Mouse (Mus musculus): Measurements from ENCODE around the gene Gm44503. TPM values are rescaled to one million over a fixed set of nuclear protein-coding genes. Genes with fewer than 3 reads are reported as not detected.

Gm44503 gene
- total and polyA plus RNA-seq, 3 experiments = 0.04 TPM; not detected in 2

GRCm38 (mm10) chr9:72992576-72992975 lies 33.9 kb downstream of the Gm44503 start:
- TF ChIP-seq TAL1 (conservative IDR thresholded peaks at IDR 0.05; ENCODE audit: low read depth, low read length) = no peak
- TF ChIP-seq GATA1 (IDR thresholded peaks at IDR 0.05; ENCODE audit: borderline replicate concordance, low read length) = no peak
- TF ChIP-seq CTCF (IDR thresholded peaks at IDR 0.05; ENCODE audit: low read depth, low read length) = no peak
- TF ChIP-seq GATA2 (IDR thresholded peaks at IDR 0.05; ENCODE audit: borderline replicate concordance, low read depth, low read length) = no peak
- TF ChIP-seq POLR2AphosphoS5 (IDR thresholded peaks at IDR 0.05; ENCODE audit: insufficient replicate concordance, low read depth, low read length) = no peak
- no peaks in the 10 kb centered on the region for H3K9me3 ChIP-seq (replicated peaks)
- H3K27me3 ChIP-seq (ENCODE audit: insufficient read depth, low read length) = no peaks in the 10 kb centered on the region
- H3K4me3 ChIP-seq (ENCODE audit: low read depth, low read length) = no peak overlapping the region
- H3K36me3 ChIP-seq (replicated peaks) = peaks cover under 1% of the 10 kb centered on the region
- ATAC-seq (ENCODE audit: extremely low read depth, insufficient number of reproducible peaks, low FRiP score, poor library complexity, severe bottlenecking) = no peak
- H3K4me1 ChIP-seq (ENCODE audit: insufficient read depth, low read depth, low read length) = peaks cover 2% of the 10 kb centered on the region; the same call in 1 of the 2 replicates
- DNase-seq (ENCODE audit: low spot score) = no peak

- peaks cover 9% of the 10 kb centered on the region for H3K36me3 ChIP-seq (replicated peaks)
- no peak for DNase-seq (ENCODE audit: low spot score)
These were observed 37.5 kb downstream of the Gm44503 start for GRCm38 (mm10) chr9:72996167-72996566.

GRCm38 (mm10) chr9:72996806-72997205 lies 38.2 kb downstream of the Gm44503 start:
- no peaks in the 10 kb centered on the region for H3K4me1 ChIP-seq (ENCODE audit: insufficient read depth, low read depth, low read length)
- H3K27me3 ChIP-seq (ENCODE audit: insufficient read depth, low read length) = no peaks in the 10 kb centered on the region
- no peak for TF ChIP-seq TAL1 (conservative IDR thresholded peaks at IDR 0.05; ENCODE audit: low read depth, low read length)
- H3K9me3 ChIP-seq (replicated peaks) = no peaks in the 10 kb centered on the region
- no peak for ATAC-seq (ENCODE audit: extremely low read depth, insufficient number of reproducible peaks, low FRiP score, poor library complexity, severe bottlenecking)
- peaks cover 10% of the 10 kb centered on the region for H3K36me3 ChIP-seq (replicated peaks)
- no peak for DNase-seq (ENCODE audit: low spot score)
- no peak overlapping the region for H3K4me3 ChIP-seq (ENCODE audit: low read depth, low read length)

More at GRCm38 (mm10) chr9:72996167-72996566, 37.5 kb downstream of the Gm44503 start:
- no peak for ATAC-seq (ENCODE audit: extremely low read depth, insufficient number of reproducible peaks, low FRiP score, poor library complexity, severe bottlenecking)
- H3K27me3 ChIP-seq (ENCODE audit: insufficient read depth, low read length) = no peaks in the 10 kb centered on the region
- TF ChIP-seq CTCF (IDR thresholded peaks at IDR 0.05; ENCODE audit: low read depth, low read length) (no peak), GATA2 (IDR thresholded peaks at IDR 0.05; ENCODE audit: borderline replicate concordance, low read depth, low read length) (no peak), POLR2AphosphoS5 (IDR thresholded peaks at IDR 0.05; ENCODE audit: insufficient replicate concordance, low read depth, low read length) (no peak), TAL1 (conservative IDR thresholded peaks at IDR 0.05; ENCODE audit: low read depth, low read length) (no peak), GATA1 (IDR thresholded peaks at IDR 0.05; ENCODE audit: borderline replicate concordance, low read length) (no peak)
- no peaks in the 10 kb centered on the region for H3K4me1 ChIP-seq (ENCODE audit: insufficient read depth, low read depth, low read length)
- H3K9me3 ChIP-seq (replicated peaks) = no peaks in the 10 kb centered on the region
- no peak overlapping the region for H3K4me3 ChIP-seq (ENCODE audit: low read depth, low read length)

- no peaks in the 10 kb centered on the region for H3K4me1 ChIP-seq (ENCODE audit: insufficient read depth, low read depth, low read length)
- ATAC-seq (ENCODE audit: extremely low read depth, insufficient number of reproducible peaks, low FRiP score, poor library complexity, severe bottlenecking) (no peak), DNase-seq (ENCODE audit: low spot score) (no peak)
- TF ChIP-seq GATA2 (IDR thresholded peaks at IDR 0.05; ENCODE audit: borderline replicate concordance, low read depth, low read length) (no peak), CTCF (IDR thresholded peaks at IDR 0.05; ENCODE audit: low read depth, low read length) (no peak), GATA1 (IDR thresholded peaks at IDR 0.05; ENCODE audit: borderline replicate concordance, low read length) (no peak), POLR2AphosphoS5 (IDR thresholded peaks at IDR 0.05; ENCODE audit: insufficient replicate concordance, low read depth, low read length) (no peak), TAL1 (conservative IDR thresholded peaks at IDR 0.05; ENCODE audit: low read depth, low read length) (no peak)
- no peaks in the 10 kb centered on the region for H3K27me3 ChIP-seq (ENCODE audit: insufficient read depth, low read length)
- no peak overlapping the region for H3K4me3 ChIP-seq (ENCODE audit: low read depth, low read length)
- H3K36me3 ChIP-seq (replicated peaks) = peaks cover 26% of the 10 kb centered on the region
- H3K9me3 ChIP-seq (replicated peaks) = no peaks in the 10 kb centered on the region
These were observed 41.8 kb downstream of the Gm44503 start for GRCm38 (mm10) chr9:73000487-73000886.

GRCm38 (mm10) chr9:73001314-73002011 lies 42.8 kb downstream of the Gm44503 start:
- H3K4me3 ChIP-seq (ENCODE audit: low read depth, low read length) = no peak overlapping the region
- ATAC-seq (ENCODE audit: extremely low read depth, insufficient number of reproducible peaks, low FRiP score, poor library complexity, severe bottlenecking) = no peak
- TF ChIP-seq TAL1 (conservative IDR thresholded peaks at IDR 0.05; ENCODE audit: low read depth, low read length) = no peak
- TF ChIP-seq POLR2AphosphoS5 (IDR thresholded peaks at IDR 0.05; ENCODE audit: insufficient replicate concordance, low read depth, low read length) = no peak
- no peak for TF ChIP-seq GATA2 (IDR thresholded peaks at IDR 0.05; ENCODE audit: borderline replicate concordance, low read depth, low read length)
- TF ChIP-seq CTCF (IDR thresholded peaks at IDR 0.05; ENCODE audit: low read depth, low read length) = no peak
- no peak for TF ChIP-seq GATA1 (IDR thresholded peaks at IDR 0.05; ENCODE audit: borderline replicate concordance, low read length)

GRCm38 (mm10) chr9:73002177-73002576 lies 43.5 kb downstream of the Gm44503 start:
- no peak overlapping the region for H3K4me3 ChIP-seq (ENCODE audit: low read depth, low read length)
- H3K27me3 ChIP-seq (ENCODE audit: insufficient read depth, low read length) = no peaks in the 10 kb centered on the region
- DNase-seq (ENCODE audit: low spot score) (no peak), ATAC-seq (ENCODE audit: extremely low read depth, insufficient number of reproducible peaks, low FRiP score, poor library complexity, severe bottlenecking) (no peak)
- no peaks in the 10 kb centered on the region for H3K4me1 ChIP-seq (ENCODE audit: insufficient read depth, low read depth, low read length)
- TF ChIP-seq TAL1 (conservative IDR thresholded peaks at IDR 0.05; ENCODE audit: low read depth, low read length) (no peak), GATA2 (IDR thresholded peaks at IDR 0.05; ENCODE audit: borderline replicate concordance, low read depth, low read length) (no peak), CTCF (IDR thresholded peaks at IDR 0.05; ENCODE audit: low read depth, low read length) (no peak), GATA1 (IDR thresholded peaks at IDR 0.05; ENCODE audit: borderline replicate concordance, low read length) (no peak), POLR2AphosphoS5 (IDR thresholded peaks at IDR 0.05; ENCODE audit: insufficient replicate concordance, low read depth, low read length) (no peak)
- H3K36me3 ChIP-seq (replicated peaks) = peaks cover 36% of the 10 kb centered on the region
- H3K9me3 ChIP-seq (replicated peaks) = no peaks in the 10 kb centered on the region

More at GRCm38 (mm10) chr9:73001314-73002011, 42.8 kb downstream of the Gm44503 start:
- DNase-seq (ENCODE audit: low spot score) = no peak
- Histone ChIP-seq H3K4me1 (ENCODE audit: insufficient read depth, low read depth, low read length) (no peaks in the 10 kb centered on the region), H3K27me3 (ENCODE audit: insufficient read depth, low read length) (no peaks in the 10 kb centered on the region), H3K36me3 (replicated peaks) (peaks cover 33% of the 10 kb centered on the region), H3K9me3 (replicated peaks) (no peaks in the 10 kb centered on the region)

All from G1E (cell line).